Comparison of ENCODE assay signal across 9 mouse cellular contexts in the genomic region with DNA sequence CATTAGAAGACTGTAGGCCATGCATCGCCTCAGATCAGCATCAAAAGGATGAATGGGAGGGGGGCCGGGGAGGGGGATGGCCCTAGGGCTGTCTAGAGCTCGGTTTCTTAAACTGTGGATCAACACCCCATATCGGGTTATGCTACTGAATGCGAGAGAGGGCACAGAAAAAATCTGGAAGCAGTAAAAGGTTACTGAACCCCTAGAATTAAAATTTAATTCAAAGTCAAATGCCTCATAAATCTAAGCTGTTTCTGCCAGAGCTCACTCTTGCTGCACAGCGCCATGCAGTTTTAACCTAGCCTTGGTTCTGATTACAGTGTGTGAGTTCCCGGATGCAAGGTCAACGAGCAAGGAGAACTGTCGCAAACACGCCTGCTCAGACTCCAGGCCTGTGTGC. TPM values are rescaled to one million over a fixed set of nuclear protein-coding genes. Genes with fewer than 3 reads are reported as not detected.
DNase-seq lines count a peak whose midpoint lies in the region; ATAC-seq and TF ChIP-seq lines count a peak whose summit lies in the region.
"Had no signal": no experiment of that assay in that cellular context is flagged by ENCODE, and none has a peak within 500 bp of the region (broad histone marks: within the 10 kb centered on the region; RNA-seq: fewer than 3 reads in every experiment).

No protein-coding gene starts in this region.

- no peak overlapping the region for H3K4me2 ChIP-seq in hindbrain, postnatal 0 days (ENCODE audit: low read depth, low read length)
- H3K4me2 ChIP-seq in limb, embryonic 14.5 days (replicated peaks; ENCODE audit: low read depth, low read length, severe bottlenecking) = no peak overlapping the region; the same call in 1 of the 2 replicates
- H3K4me2 ChIP-seq: liver, embryonic 15.5 days had no signal

- no peaks in the 10 kb centered on the region for H3K4me1 ChIP-seq in hindbrain, postnatal 0 days (ENCODE audit: insufficient read depth, low read length)
- peaks cover 9% of the 10 kb centered on the region for H3K4me1 ChIP-seq in limb, embryonic 14.5 days (ENCODE audit: control insufficient read depth, insufficient read depth, low read length)
- H3K4me1 ChIP-seq: liver, embryonic 15.5 days had no signal

- H3K9me3 ChIP-seq in hindbrain, postnatal 0 days (ENCODE audit: low read length) = no peaks in the 10 kb centered on the region
- H3K9me3 ChIP-seq in limb, embryonic 14.5 days (ENCODE audit: control insufficient read depth, low read length) = no peaks in the 10 kb centered on the region
- H3K9me3 ChIP-seq: liver, embryonic 15.5 days had no signal

- H3K27me3 ChIP-seq in hindbrain, postnatal 0 days (ENCODE audit: insufficient read depth, low read length) = no peaks in the 10 kb centered on the region
- no peaks in the 10 kb centered on the region for H3K27me3 ChIP-seq in limb, embryonic 14.5 days (ENCODE audit: control insufficient read depth, insufficient read depth, low read length)
- H3K27me3 ChIP-seq: liver, embryonic 15.5 days had no signal

- no peak for TF ChIP-seq POLR2A in limb, embryonic 14.5 days (IDR thresholded peaks at IDR 0.05; ENCODE audit: borderline replicate concordance, extremely low read depth, insufficient read depth, insufficient read length)

- 65% methylated on average over 10 of the region's 10 CpGs for WGBS in hindbrain, postnatal 0 days
- 4% methylated on average over 10 of the region's 10 CpGs for WGBS in limb, embryonic 14.5 days

- peak; percentile 83 for DNase-seq in heart, adult 11 months
- DNase-seq in heart, adult 9 months (ENCODE audit: low spot score in 2 of 2) = no peak
- peak; percentile 76 for DNase-seq in adrenal gland, adult 2 months
- peak; percentile 20 for DNase-seq in hindbrain, postnatal 0 days (ENCODE audit: low spot score)
- DNase-seq in limb, embryonic 14.5 days (ENCODE audit: low spot score) = peak; percentile 39
- DNase-seq in layer of hippocampus, postnatal 25 days (ENCODE audit: extremely low spot score in 1 of 2, low spot score in 1 of 2) = no peak
- no peak for DNase-seq in thymus, adult 18-20 months

- H3K9ac ChIP-seq in hindbrain, postnatal 0 days (replicated peaks; ENCODE audit: low read length) = no peak overlapping the region
- H3K9ac ChIP-seq in limb, embryonic 14.5 days (ENCODE audit: low read depth, low read length, severe bottlenecking) = peak overlapping the region; percentile 28; the same call in 1 of the 2 replicates
- H3K9ac ChIP-seq: liver, embryonic 15.5 days had no signal

- no peak overlapping the region for H3K27ac ChIP-seq in hindbrain, postnatal 0 days
- H3K27ac ChIP-seq in limb, embryonic 14.5 days (replicated peaks; ENCODE audit: low read depth, low read length) = peak overlapping the region; percentile 55
- H3K27ac ChIP-seq: liver, embryonic 15.5 days had no signal

- H3K36me3 ChIP-seq in hindbrain, postnatal 0 days (ENCODE audit: insufficient read depth, low read length) = no peaks in the 10 kb centered on the region
- H3K36me3 ChIP-seq in limb, embryonic 14.5 days (ENCODE audit: control insufficient read depth, insufficient read depth, low read length) = no peaks in the 10 kb centered on the region
- H3K36me3 ChIP-seq: liver, embryonic 15.5 days had no signal

- ATAC-seq in hindbrain, postnatal 0 days = no peak
- peak; percentile 86 for ATAC-seq in limb, embryonic 14.5 days (ENCODE audit: low FRiP score, low read depth)
- ATAC-seq in megakaryocyte, adult 5-6 weeks (ENCODE audit: poor library complexity, severe bottlenecking) = no peak

- H3K4me3 ChIP-seq in hindbrain, postnatal 0 days (ENCODE audit: low read length) = no peak overlapping the region
- no peak overlapping the region for H3K4me3 ChIP-seq in limb, embryonic 14.5 days (replicated peaks; ENCODE audit: low read length)
- H3K4me3 ChIP-seq: liver, embryonic 15.5 days had no signal

- TF ChIP-seq CTCF in hindbrain, postnatal 0 days (IDR thresholded peaks at IDR 0.05; ENCODE audit: low read depth) = no peak

RNA-seq across cellular contexts. Expression of gene Shld1, which starts 34.3 kb away (rescaled TPM):
- total RNA-seq in adrenal gland, adult 2 months (2021) = 1 to 10 TPM; 6.6 to 8.0 TPM
- 10.1 and 10.3 TPM in 2 replicates for polyA plus RNA-seq in adrenal gland, adult 2 months (2012; rRNA removed)
- total RNA-seq in hindbrain, postnatal 0 days (2014; rRNA removed) = 11.9 and 17.8 TPM in 2 replicates
- 16.7 and 18.4 TPM in 2 replicates for polyA plus RNA-seq in hindbrain, postnatal 0 days (2015; fragmentation: Nextera tagmentation; extraction: Ambion mirVana)
- polyA plus RNA-seq in limb, embryonic 14.5 days (2012; rRNA removed) = 16.3 and 17.4 TPM in 2 replicates
- polyA plus RNA-seq in limb, embryonic 14.5 days (2014; fragmentation: Nextera tagmentation; extraction: Ambion mirVana) = 20.1 and 20.5 TPM in 2 replicates
- 10 to 100 TPM; 10.8 to 10.9 TPM for total RNA-seq in layer of hippocampus, postnatal 25 days (2021)
- 15.7 and 16.0 TPM in 2 replicates for total RNA-seq in megakaryocyte, adult 5-6 weeks (2015)
- 5.9 and 12.5 TPM in 2 replicates for total RNA-seq in megakaryocyte, adult 5-6 weeks (2017)

Comparison
In these comparisons a context has a peak if more than half of its experiments do, and no peak if none do; other contexts are left out.
1. DNase-seq: peak in heart, adult 11 months (single experiment), adrenal gland, adult 2 months (single experiment), hindbrain, postnatal 0 days (single experiment) and limb, embryonic 14.5 days (single experiment); none in heart, adult 9 months (0 of 2), layer of hippocampus, postnatal 25 days (0 of 2) and thymus, adult 18-20 months (0 of 2).